Mouse (Mus musculus) olfactory bulb, adult 2 months (tissue): ENCODE data around the gene Rps19.

Source experiments
- CTCF ChIP-seq: fragments of 200-500 bp; IDR thresholded peaks from 2 replicates; pipeline ENCODE4 v1.5.1; 2012; ENCODE audit warnings: low read depth, mild to moderate bottlenecking, low read length, moderate library complexity; ENCODE audit not compliant: insufficient read depth
- POLR2A ChIP-seq: fragments of 200-500 bp; IDR thresholded peaks from 2 replicates; pipeline ENCODE4 v1.6.1; 2012; ENCODE audit warnings: mild to moderate bottlenecking, low read depth, low read length, moderate library complexity; ENCODE audit not compliant: insufficient read depth

GRCm38 (mm10) chr7:24864156-24864555 lies 20.0 kb upstream of the Rps19 start:
- TF ChIP-seq CTCF, result no peak
- no peak for TF ChIP-seq POLR2A
